In genomic region chr15:22736165-22736564, GRCm38 (mm10) we compare ENCODE assay signal across 17 mouse cellular contexts.
"Had no signal": no experiment of that assay in that cellular context is flagged by ENCODE, and none has a peak within 500 bp of the region (broad histone marks: within the 10 kb centered on the region; RNA-seq: fewer than 3 reads in every experiment).

No protein-coding gene starts in this region.

- H3K27ac ChIP-seq: liver, embryonic 14.5 days; lung, embryonic 15.5 days; midbrain, embryonic 10.5 days; midbrain, embryonic 12.5 days; neural tube, embryonic 12.5 days; stomach, embryonic 15.5 days; stomach, postnatal 0 days had no signal

- H3K4me2 ChIP-seq: lung, embryonic 15.5 days; midbrain, embryonic 12.5 days; neural tube, embryonic 12.5 days; stomach, embryonic 15.5 days had no signal

- H3K36me3 ChIP-seq: lung, embryonic 15.5 days; midbrain, embryonic 10.5 days; midbrain, embryonic 12.5 days; neural tube, embryonic 12.5 days; stomach, embryonic 15.5 days had no signal

- H3K4me1 ChIP-seq: lung, embryonic 15.5 days; midbrain, embryonic 10.5 days; midbrain, embryonic 12.5 days; neural tube, embryonic 12.5 days; stomach, embryonic 15.5 days had no signal

- H3K9ac ChIP-seq: liver, embryonic 14.5 days; lung, embryonic 15.5 days; midbrain, embryonic 12.5 days; neural tube, embryonic 12.5 days; stomach, embryonic 15.5 days had no signal

- H3K4me3 ChIP-seq: lung, embryonic 15.5 days; midbrain, embryonic 10.5 days; midbrain, embryonic 12.5 days; neural tube, embryonic 12.5 days; stomach, embryonic 15.5 days had no signal

- H3K9me3 ChIP-seq: lung, embryonic 15.5 days; midbrain, embryonic 10.5 days; midbrain, embryonic 12.5 days; neural tube, embryonic 12.5 days; stomach, embryonic 15.5 days had no signal

- H3K27me3 ChIP-seq: lung, embryonic 15.5 days; midbrain, embryonic 12.5 days; neural tube, embryonic 12.5 days; stomach, embryonic 15.5 days had no signal

- ATAC-seq: lung, postnatal 0 days; midbrain, embryonic 16.5 days had no signal

- DNase-seq: lung, adult 18-20 months; lung, postnatal 14 days; lung, postnatal 4 days; midbrain, embryonic 14.5 days; right cerebral cortex, postnatal 14 days; thymus, adult 2 months; thymus, postnatal 14 days; thymus, postnatal 36 days had no signal
